Mouse (Mus musculus): Measurements from ENCODE around the gene Grifin. TPM values are rescaled to one million over a fixed set of nuclear protein-coding genes. Genes with fewer than 3 reads are reported as not detected.

Gene Grifin
- polyA plus RNA-seq, 1 experiment from 2014 or later = 0.39 TPM

DNA sequence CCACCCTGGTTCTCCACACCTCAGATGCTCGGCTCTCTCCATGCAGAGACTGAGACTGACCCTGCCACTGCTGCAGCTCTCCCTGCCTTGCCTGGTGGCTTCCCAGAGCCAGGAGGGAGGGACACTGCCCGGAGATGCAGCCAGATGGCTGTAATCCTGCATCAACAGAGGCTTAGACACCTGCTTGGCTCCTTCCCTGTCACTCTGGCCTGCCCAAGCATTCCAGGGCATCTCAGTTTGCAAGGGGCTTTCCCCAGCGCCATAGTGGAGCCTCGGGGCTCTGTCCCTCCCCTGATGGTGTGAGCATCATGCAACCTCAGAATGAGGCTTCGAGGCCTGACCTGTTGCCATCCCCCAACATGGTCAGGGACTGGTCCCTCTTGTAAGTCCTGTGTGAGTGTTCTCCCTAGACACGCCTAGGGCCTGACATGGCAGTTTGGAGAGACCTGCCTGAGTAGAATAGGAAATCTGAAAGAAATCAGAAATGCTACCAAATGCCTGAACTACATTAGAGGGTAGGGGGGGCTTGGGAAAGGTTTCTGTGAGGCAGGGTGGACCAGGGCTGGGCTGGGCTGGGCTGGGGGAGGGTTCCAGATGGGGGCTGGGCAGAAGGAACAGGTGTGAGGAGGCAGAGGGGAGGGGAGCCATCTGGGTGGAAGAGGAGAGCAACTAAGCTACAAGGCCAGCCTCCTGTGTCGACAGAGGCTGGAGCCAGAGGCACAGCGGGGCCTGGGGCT is 18.3 kb upstream of the Grifin start:
- Histone ChIP-seq H3K9me3 (no peaks in the 10 kb centered on the region), H3K4me2 (no peak overlapping the region), H3K27ac (no peak overlapping the region), H3K4me3 (replicated peaks) (no peak overlapping the region), H3K27me3 (replicated peaks) (no peaks in the 10 kb centered on the region), H3K4me1 (peaks cover 30% of the 10 kb centered on the region; the same call in 1 of the 2 replicates), H3K9ac (no peak overlapping the region), H3K36me3 (no peaks in the 10 kb centered on the region)
- WGBS = 43% methylated on average over 8 of the region's 8 CpGs
- ATAC-seq (ENCODE audit: insufficient read depth, low FRiP score, low read depth) = no peak

DNA sequence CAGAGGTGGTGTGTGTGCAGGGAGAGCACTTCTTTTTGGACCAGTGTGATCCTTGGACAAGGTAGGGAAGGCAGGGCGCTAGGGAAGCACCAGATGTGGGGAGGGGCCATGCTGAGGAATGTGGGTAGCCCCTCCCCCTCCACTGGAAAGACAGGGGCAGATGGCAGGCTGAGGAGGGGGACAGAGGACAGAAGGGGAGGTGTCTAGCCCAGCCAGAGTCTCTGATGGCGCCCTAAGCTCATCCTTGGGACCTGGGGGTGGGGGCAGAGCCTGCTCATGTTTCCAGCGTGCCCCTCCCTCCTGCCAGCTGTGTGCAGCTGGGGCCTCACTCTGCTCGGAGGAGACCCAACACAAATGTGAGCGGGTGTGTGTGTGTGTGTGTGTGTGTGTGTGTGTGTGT is 16.7 kb upstream of the Grifin start:
- no peak overlapping the region for H3K4me2 ChIP-seq
- H3K9me3 ChIP-seq = no peaks in the 10 kb centered on the region
- peak; percentile 69; the same call in 1 of the 2 replicates for ATAC-seq (ENCODE audit: insufficient read depth, low FRiP score, low read depth)
- no peaks in the 10 kb centered on the region for H3K27me3 ChIP-seq (replicated peaks)
- no peak overlapping the region for H3K4me3 ChIP-seq (replicated peaks)
- WGBS = 14% methylated on average over 5 of the region's 5 CpGs
- H3K27ac ChIP-seq = peak overlapping the region; percentile 21; the same call in 1 of the 2 replicates
- no peak overlapping the region for H3K9ac ChIP-seq
- no peaks in the 10 kb centered on the region for H3K36me3 ChIP-seq
- H3K4me1 ChIP-seq = peaks cover 27% of the 10 kb centered on the region; the same call in 1 of the 2 replicates

DNA sequence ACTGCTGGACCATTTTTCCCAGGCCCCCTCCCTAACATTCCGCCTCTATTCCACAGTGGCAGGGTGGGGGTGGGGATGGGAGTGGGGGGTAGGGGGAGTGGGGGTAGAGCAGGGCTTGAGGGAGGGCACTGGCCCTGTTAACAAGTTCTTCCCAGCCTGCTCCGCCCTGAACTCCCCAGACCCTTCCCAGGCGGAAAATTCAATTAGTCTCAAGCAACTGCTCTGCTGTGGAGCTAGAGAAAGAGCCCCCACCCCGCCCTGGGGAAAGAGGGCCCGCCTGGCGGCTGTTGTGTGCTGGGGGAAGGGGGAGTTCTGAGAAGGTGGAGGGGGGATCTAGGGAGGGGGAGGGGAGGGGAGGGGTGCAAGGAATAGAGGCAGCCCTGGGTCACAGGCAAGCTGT is 14.9 kb upstream of the Grifin start:
- no peak overlapping the region for H3K9ac ChIP-seq
- no peaks in the 10 kb centered on the region for H3K9me3 ChIP-seq
- H3K27ac ChIP-seq = no peak overlapping the region
- H3K4me2 ChIP-seq = no peak overlapping the region
- H3K36me3 ChIP-seq = no peaks in the 10 kb centered on the region
- no peak overlapping the region for H3K4me3 ChIP-seq (replicated peaks)
- peaks cover 26% of the 10 kb centered on the region; the same call in 1 of the 2 replicates for H3K4me1 ChIP-seq
- no peaks in the 10 kb centered on the region for H3K27me3 ChIP-seq (replicated peaks)
- peak; percentile 11; the same call in 1 of the 2 replicates for ATAC-seq (ENCODE audit: insufficient read depth, low FRiP score, low read depth)
- WGBS = 23% methylated on average over 6 of the region's 6 CpGs

DNA sequence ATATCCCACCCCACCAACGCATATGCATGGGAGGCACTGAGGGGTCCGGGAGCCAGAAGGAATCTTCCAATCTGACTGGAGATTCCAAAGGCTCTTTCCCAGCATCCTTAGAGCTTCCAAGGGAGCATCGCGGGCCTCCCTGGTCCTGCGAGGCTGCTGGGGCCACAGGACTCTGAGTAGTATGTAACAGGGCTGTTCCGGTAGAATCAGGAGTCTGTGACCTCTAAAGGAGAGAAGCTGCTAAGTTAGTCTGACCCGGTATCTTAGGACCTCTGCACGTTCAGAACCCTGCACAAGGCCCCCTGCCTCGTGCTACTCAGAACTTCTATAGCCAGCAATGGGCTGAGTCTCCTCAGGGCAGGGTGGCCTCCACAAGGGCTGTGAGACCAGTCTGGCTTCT is 14.3 kb upstream of the Grifin start:
- no peaks in the 10 kb centered on the region for H3K27me3 ChIP-seq (replicated peaks)
- no peak overlapping the region for H3K4me2 ChIP-seq
- no peaks in the 10 kb centered on the region for H3K9me3 ChIP-seq
- H3K36me3 ChIP-seq = no peaks in the 10 kb centered on the region
- WGBS = 49% methylated on average over 9 of the region's 9 CpGs
- no peak overlapping the region for H3K4me3 ChIP-seq (replicated peaks)
- peaks cover 26% of the 10 kb centered on the region; the same call in 1 of the 2 replicates for H3K4me1 ChIP-seq
- H3K9ac ChIP-seq = no peak overlapping the region
- no peak overlapping the region for H3K27ac ChIP-seq
- ATAC-seq (ENCODE audit: insufficient read depth, low FRiP score, low read depth) = no peak

DNA sequence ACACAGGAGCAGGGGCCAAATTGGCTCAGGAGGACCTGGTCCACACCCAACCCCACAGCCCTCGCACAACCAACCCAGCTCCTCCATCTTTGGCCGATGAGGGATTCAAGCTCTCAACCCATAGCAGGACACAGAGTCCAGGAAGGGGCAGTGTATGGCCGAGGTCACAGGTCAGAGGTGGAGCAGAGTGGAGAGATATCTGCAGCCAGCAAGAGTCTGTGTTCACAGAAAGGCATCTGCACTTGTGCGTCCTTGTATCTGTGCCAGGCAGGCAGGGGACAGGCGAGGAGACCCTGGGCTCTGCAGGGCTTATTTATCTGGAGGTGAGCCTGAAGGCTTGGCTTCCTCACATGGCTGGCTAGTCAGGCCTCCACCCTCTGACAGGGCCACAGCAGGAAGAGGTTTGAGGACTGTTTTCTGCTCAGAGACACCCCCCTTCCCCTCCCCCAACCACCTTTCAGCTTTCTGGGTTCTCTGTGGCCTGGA is 10.6 kb upstream of the Grifin start:
- Histone ChIP-seq H3K36me3 (no peaks in the 10 kb centered on the region), H3K4me1 (peaks cover 15% of the 10 kb centered on the region; the same call in 1 of the 2 replicates), H3K27ac (no peak overlapping the region), H3K4me2 (no peak overlapping the region), H3K9ac (no peak overlapping the region), H3K27me3 (replicated peaks) (no peaks in the 10 kb centered on the region), H3K9me3 (no peaks in the 10 kb centered on the region), H3K4me3 (replicated peaks) (no peak overlapping the region)
- no peak for ATAC-seq (ENCODE audit: insufficient read depth, low FRiP score, low read depth)
- 50% methylated on average over 5 of the region's 5 CpGs for WGBS

DNA sequence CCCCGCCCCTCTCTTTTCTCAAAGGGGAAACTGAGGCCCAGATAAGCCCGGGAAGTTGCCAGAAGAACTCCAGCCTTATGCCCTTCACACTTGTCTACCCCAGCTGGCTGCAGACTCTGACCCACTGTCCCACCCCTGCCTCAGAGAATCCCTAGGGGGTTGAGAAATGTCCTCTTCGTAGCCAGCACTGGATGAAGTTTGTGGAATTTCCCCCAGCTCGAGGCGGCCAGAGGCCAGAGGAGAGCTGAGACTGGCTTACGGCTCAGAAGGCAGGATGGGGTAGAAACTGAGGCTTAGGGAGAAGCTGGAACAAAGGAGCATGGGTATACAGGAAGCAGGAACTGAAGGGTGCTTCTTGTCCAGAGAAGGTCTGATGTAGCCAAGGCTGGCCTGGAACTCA is 7.7 kb upstream of the Grifin start:
- Histone ChIP-seq H3K9ac (no peak overlapping the region), H3K9me3 (no peaks in the 10 kb centered on the region), H3K4me3 (replicated peaks) (no peak overlapping the region), H3K27ac (no peak overlapping the region), H3K4me1 (peaks cover 10% of the 10 kb centered on the region), H3K36me3 (no peaks in the 10 kb centered on the region), H3K4me2 (no peak overlapping the region), H3K27me3 (replicated peaks) (no peaks in the 10 kb centered on the region)
- 60% methylated on average over 6 of the region's 6 CpGs for WGBS
- no peak for ATAC-seq (ENCODE audit: insufficient read depth, low FRiP score, low read depth)

DNA sequence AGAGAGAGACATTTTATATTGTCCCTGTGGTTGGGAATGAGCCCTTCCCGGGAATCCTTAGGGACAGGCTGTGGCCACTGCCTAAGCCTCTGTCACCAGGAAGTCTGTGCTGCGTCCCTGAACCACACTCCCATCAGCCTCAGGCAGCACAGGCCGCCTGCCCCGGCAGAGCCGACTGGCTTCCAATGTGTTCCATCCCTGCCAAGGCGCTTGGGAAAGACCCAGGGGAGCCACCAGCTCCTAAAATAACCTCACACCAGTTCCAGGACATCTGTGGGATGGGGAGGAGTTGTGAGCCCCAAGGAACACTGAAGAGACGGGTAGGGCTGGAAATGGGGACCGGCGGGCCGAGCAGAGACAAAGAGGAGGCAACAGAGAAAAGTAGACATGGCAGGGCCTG is 6.8 kb upstream of the Grifin start:
- ATAC-seq (ENCODE audit: insufficient read depth, low FRiP score, low read depth) = no peak
- Histone ChIP-seq H3K27me3 (replicated peaks) (no peaks in the 10 kb centered on the region), H3K9me3 (no peaks in the 10 kb centered on the region), H3K4me1 (peaks cover 20% of the 10 kb centered on the region), H3K9ac (no peak overlapping the region), H3K36me3 (no peaks in the 10 kb centered on the region), H3K4me2 (no peak overlapping the region), H3K4me3 (replicated peaks) (no peak overlapping the region), H3K27ac (no peak overlapping the region)
- 65% methylated on average over 10 of the region's 10 CpGs for WGBS

DNA sequence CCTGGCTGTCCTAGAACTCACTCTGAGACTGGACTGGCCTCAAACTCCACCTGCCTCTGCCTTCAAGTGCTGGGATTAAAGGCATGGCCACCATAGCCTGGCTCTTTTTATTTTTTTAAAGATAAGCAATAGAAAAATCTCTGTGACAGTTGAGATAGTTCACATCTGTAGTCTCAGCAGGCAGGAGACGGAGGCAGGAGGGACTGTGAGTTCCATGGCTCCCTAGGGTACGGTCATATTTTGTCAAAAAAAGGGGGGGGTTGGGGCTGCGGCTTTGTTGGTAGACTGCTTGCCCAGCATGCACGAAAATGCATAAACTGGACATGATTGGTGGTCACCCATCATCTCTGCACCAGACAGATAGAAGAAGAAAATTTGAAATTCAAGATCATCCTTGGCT is 6.3 kb upstream of the Grifin start:
- ATAC-seq (ENCODE audit: insufficient read depth, low FRiP score, low read depth) = no peak
- WGBS = 72% methylated on average over 4 of the region's 4 CpGs
- H3K4me2 ChIP-seq = no peak overlapping the region

DNA sequence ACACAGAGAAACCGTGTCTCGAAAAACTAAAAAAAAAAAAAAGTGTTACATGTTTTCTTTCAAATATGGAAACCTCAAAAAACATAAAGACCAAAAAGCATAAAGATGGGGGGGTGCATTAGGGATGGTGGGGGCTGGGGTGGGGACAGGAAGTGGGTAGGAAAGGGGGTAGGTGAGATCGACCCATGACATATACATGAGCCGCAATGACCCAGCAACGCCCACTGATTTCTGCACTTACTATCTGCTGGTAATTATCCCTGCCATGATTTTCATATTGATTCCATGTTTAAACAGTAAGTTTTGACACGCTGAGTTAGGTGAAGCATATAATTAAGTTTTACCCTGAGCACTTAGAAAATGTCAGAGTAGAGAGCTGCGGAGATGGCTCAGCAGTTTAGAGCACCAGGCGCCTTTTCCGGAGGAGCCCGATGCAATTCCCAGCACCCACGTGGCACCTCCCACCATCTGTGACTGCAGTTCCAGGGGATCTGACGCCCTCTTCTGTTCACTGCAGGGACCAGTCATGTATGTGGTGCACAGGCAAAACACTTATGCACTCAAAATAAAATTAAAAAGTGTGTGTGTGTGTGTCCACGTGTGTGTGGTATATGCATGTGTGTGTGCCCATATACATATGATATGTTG is 5.5 kb upstream of the Grifin start:
- no peak overlapping the region for H3K4me2 ChIP-seq
- 91% methylated on average over 13 of the region's 13 CpGs for WGBS
- H3K4me1 ChIP-seq = peaks cover 33% of the 10 kb centered on the region
- ATAC-seq (ENCODE audit: insufficient read depth, low FRiP score, low read depth) = no peak
- no peak overlapping the region for H3K4me3 ChIP-seq (replicated peaks)
- H3K36me3 ChIP-seq = no peaks in the 10 kb centered on the region
- H3K27ac ChIP-seq = no peak overlapping the region
- no peak overlapping the region for H3K9ac ChIP-seq
- no peaks in the 10 kb centered on the region for H3K27me3 ChIP-seq (replicated peaks)
- no peaks in the 10 kb centered on the region for H3K9me3 ChIP-seq

More for the DNA sequence above, 6.3 kb upstream of the Grifin start:
- Histone ChIP-seq H3K4me3 (replicated peaks) (no peak overlapping the region), H3K27ac (no peak overlapping the region), H3K27me3 (replicated peaks) (no peaks in the 10 kb centered on the region), H3K36me3 (no peaks in the 10 kb centered on the region), H3K4me1 (peaks cover 24% of the 10 kb centered on the region), H3K9me3 (no peaks in the 10 kb centered on the region), H3K9ac (no peak overlapping the region)

DNA sequence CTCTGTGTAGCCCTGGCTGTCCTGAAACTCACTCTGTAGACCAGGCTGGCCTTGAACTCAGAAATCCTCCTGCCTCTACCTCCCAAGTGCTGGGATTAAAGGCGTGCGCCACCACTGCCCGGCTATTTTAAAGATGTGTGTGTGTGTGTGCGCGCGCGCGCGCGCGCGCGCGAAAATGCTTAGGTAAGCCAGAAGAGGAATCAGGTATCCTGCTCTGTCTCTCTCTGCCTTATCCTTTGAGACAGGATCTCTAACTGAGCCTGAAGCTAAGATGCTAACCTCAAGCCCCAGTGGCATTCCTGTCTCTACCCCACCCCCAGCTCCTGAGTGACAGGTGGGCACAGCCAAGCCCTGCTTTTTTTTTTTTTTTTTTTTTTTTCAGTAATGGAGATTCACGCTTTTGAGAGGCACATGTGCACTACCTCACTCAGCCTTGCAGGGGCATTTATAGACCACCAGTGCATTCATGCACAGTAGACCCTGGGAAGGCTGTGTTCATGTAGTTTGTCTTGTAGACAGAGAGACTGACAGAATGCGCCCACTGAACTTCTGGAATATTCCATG is 4.2 kb upstream of the Grifin start:
- WGBS = 82% methylated on average over 16 of the region's 16 CpGs

DNA sequence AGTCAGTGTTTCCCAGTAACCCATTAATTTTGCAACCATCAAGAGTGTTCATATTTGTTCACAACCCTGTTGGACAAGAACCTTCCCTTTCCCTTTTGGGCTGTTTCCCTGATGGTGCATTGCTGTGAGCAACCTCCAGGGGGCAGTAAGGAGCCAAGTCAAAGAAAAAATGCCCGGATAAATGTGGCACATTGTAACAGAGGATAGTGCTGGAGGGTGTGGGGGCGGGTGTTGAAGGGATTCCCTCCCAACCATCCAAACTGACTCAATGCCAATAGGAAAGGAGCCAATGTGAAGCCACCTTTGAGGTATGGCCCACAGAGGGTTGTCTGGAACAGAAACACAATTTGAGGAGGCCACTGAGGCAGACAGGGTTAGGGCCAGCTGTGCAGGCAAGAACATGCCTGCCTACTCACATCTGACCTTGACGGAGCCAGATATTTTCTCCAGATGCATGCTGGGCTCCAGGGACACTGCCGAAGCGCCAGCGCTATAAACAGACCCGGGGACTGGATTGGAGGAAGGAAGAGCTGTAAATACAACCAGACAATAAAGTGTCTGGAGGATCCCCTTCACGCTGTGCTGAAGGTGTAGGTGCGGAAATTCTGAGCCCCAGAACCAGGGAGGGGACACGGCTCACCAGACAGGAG is 3.6 kb upstream of the Grifin start:
- no peak overlapping the region for H3K4me2 ChIP-seq
- H3K9ac ChIP-seq = no peak overlapping the region
- no peak for ATAC-seq (ENCODE audit: insufficient read depth, low FRiP score, low read depth)
- H3K4me1 ChIP-seq = peaks cover 43% of the 10 kb centered on the region
- H3K4me3 ChIP-seq (replicated peaks) = no peak overlapping the region
- no peaks in the 10 kb centered on the region for H3K9me3 ChIP-seq
- peak overlapping the region; percentile 18; the same call in 1 of the 2 replicates for H3K27ac ChIP-seq
- WGBS = 44% methylated on average over 10 of the region's 10 CpGs
- no peaks in the 10 kb centered on the region for H3K27me3 ChIP-seq (replicated peaks)
- H3K36me3 ChIP-seq = no peaks in the 10 kb centered on the region

More for the DNA sequence above, 4.2 kb upstream of the Grifin start:
- no peak for ATAC-seq (ENCODE audit: insufficient read depth, low FRiP score, low read depth)
- H3K4me2 ChIP-seq = no peak overlapping the region
- H3K27ac ChIP-seq = no peak overlapping the region
- no peak overlapping the region for H3K9ac ChIP-seq
- H3K9me3 ChIP-seq = no peaks in the 10 kb centered on the region
- no peak overlapping the region for H3K4me3 ChIP-seq (replicated peaks)
- H3K4me1 ChIP-seq = peaks cover 43% of the 10 kb centered on the region
- no peaks in the 10 kb centered on the region for H3K27me3 ChIP-seq (replicated peaks)
- H3K36me3 ChIP-seq = no peaks in the 10 kb centered on the region

Data from stomach, embryonic 15.5 days (tissue).